Mouse (Mus musculus) heart, embryonic 16.5 days (tissue): ENCODE data around the gene Ctnna3. TPM values are rescaled to one million over a fixed set of nuclear protein-coding genes. Genes with fewer than 3 reads are reported as not detected.

Experiments used
- ATAC-seq: fragments of 200-750 bp; cut with Nextera tagmentation; replicated peaks from 2 replicates; pipeline ENCODE4 v1.8.0; 2017; ENCODE audit warnings: moderate number of reproducible peaks; ENCODE audit not compliant: insufficient read depth, low FRiP score; ENCODE audit errors: extremely low read depth
- H3K27ac ChIP-seq: fragments of 300-500 bp; sonication (generic); 2 replicates; pipeline ENCODE4 v1.5.1; 2014; ENCODE audit warnings: mild to moderate bottlenecking, low read length, control low read depth, moderate library complexity
- H3K27me3 ChIP-seq: fragments of 300-500 bp; sonication (generic); 2 replicates; pipeline ENCODE4 v1.6.1; 2014; ENCODE audit warnings: low read length, mixed read lengths; ENCODE audit not compliant: control insufficient read depth, insufficient read depth
- H3K36me3 ChIP-seq: fragments of 300-500 bp; sonication (generic); 2 replicates; pipeline ENCODE4 v1.6.1; 2014; ENCODE audit not compliant: control insufficient read depth, insufficient read depth
- H3K4me1 ChIP-seq: fragments of 300-500 bp; sonication (generic); 2 replicates; pipeline ENCODE4 v1.6.1; 2014; ENCODE audit warnings: low read length, mixed read lengths; ENCODE audit not compliant: control insufficient read depth, insufficient read depth
- H3K4me2 ChIP-seq: fragments of 300-500 bp; sonication (generic); 2 replicates; pipeline ENCODE4 v1.6.1; 2014; ENCODE audit warnings: low read depth, mild to moderate bottlenecking, control low read depth, low read length
- H3K4me3 ChIP-seq: fragments of 300-500 bp; sonication (generic); 2 replicates; pipeline ENCODE4 v1.5.1; 2014; ENCODE audit warnings: mild to moderate bottlenecking, control low read depth, low read length
- H3K9ac ChIP-seq: fragments of 300-500 bp; sonication (generic); 2 replicates; pipeline ENCODE4 v1.6.1; 2014; ENCODE audit warnings: low read length, control low read depth
- H3K9me3 ChIP-seq: fragments of 300-500 bp; sonication (generic); replicated peaks from 2 replicates; pipeline ENCODE4 v1.6.1; 2016; ENCODE audit warnings: low read length; ENCODE audit not compliant: control insufficient read depth
- WGBS: fragments of 180-500 bp; shearing (Covaris S2); extraction: QIAGEN DNeasy Blood & Tissue Kit; methylation state at CpG from one replicate; pipeline ENCODE4 v1.1.7; 2014; 5-methylcytosine and 5-hydroxymethylcytosine counted together
- polyA plus RNA-seq: library from polyadenylated mRNA; unstranded; fragments of >200 nt; fragmentation: Nextera tagmentation; extraction: Ambion mirVana; gene quantifications from 2 replicates; pipeline ENCODE4 v1.2.1, GENCODE M21; 2015

The Ctnna3 gene
- polyA plus RNA-seq, 1 experiment from 2014 or later, result 27.6 TPM

DNA sequence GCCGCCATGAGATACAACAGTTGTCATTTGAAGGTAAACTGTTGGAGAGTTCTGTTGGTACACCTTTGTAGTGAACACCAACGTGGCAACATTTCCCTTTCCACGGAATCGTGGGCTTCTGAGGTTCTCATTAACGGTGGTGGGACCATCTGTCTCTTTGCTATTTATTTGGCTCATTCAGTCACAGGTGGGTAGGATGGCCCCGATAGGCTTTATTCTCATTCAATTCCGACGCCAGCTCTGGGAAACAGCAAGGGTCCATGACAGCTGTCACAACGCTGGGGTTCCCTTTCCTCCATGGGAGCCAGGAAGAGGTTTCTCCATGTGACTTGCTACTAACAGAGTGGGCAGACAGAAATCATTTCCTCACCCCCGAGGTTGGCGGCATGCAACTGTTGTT, 612.0 kb downstream of the Ctnna3 start:
- Histone ChIP-seq H3K9ac (no peak overlapping the region), H3K36me3 (no peaks in the 10 kb centered on the region), H3K27ac (no peak overlapping the region), H3K9me3 (no peaks in the 10 kb centered on the region), H3K27me3 (no peaks in the 10 kb centered on the region), H3K4me2 (no peak overlapping the region), H3K4me3 (no peak overlapping the region), H3K4me1 (peaks cover 13% of the 10 kb centered on the region)
- 84% methylated on average over 11 of the region's 11 CpGs for WGBS
- ATAC-seq, result no peak

GRCm38 (mm10) chr10:64049151-64049550, 619.3 kb downstream of the Ctnna3 start:
- Histone ChIP-seq H3K4me1 (peaks cover 8% of the 10 kb centered on the region), H3K4me2 (no peak overlapping the region), H3K36me3 (no peaks in the 10 kb centered on the region), H3K9ac (no peak overlapping the region), H3K27me3 (no peaks in the 10 kb centered on the region), H3K4me3 (no peak overlapping the region), H3K27ac (no peak overlapping the region), H3K9me3 (no peaks in the 10 kb centered on the region)
- WGBS, result 35% methylated on average over 6 of the region's 6 CpGs
- ATAC-seq, result peak; percentile 67; the same call in 1 of the 2 replicates

GRCm38 (mm10) chr10:64049946-64050345, 620.0 kb downstream of the Ctnna3 start:
- 86% methylated on average over 6 of the region's 6 CpGs for WGBS
- no peak for ATAC-seq

DNA sequence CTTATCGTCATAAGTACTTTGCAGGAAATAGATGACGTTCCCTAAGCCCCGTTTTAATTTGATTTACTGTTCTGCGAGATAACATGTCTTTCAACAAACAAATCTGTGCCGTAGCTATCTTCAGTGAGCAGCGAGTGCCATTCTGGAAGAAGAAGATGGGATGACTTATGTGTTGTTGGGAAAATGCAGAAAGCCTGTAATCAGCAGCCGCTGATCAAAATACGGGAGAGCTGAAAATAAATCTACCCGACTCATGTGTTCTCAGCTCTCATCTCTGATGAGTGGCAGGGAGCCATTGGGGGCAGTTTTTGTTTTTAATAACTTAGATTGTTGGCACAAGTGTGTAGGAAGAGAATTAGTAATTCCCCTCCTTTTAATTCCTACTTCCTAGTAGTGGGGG, 633.8 kb downstream of the Ctnna3 start:
- Histone ChIP-seq H3K27ac (no peak overlapping the region), H3K4me2 (no peak overlapping the region), H3K27me3 (no peaks in the 10 kb centered on the region), H3K9ac (no peak overlapping the region), H3K4me1 (peaks cover 2% of the 10 kb centered on the region; the same call in 1 of the 2 replicates), H3K4me3 (no peak overlapping the region), H3K36me3 (no peaks in the 10 kb centered on the region), H3K9me3 (no peaks in the 10 kb centered on the region)
- no peak for ATAC-seq
- 57% methylated on average over 9 of the region's 9 CpGs for WGBS

More at GRCm38 (mm10) chr10:64049946-64050345, 620.0 kb downstream of the Ctnna3 start:
- Histone ChIP-seq H3K36me3 (no peaks in the 10 kb centered on the region), H3K9ac (no peak overlapping the region), H3K4me3 (no peak overlapping the region), H3K9me3 (no peaks in the 10 kb centered on the region), H3K27me3 (no peaks in the 10 kb centered on the region), H3K4me2 (no peak overlapping the region), H3K27ac (no peak overlapping the region), H3K4me1 (peaks cover 8% of the 10 kb centered on the region)

DNA sequence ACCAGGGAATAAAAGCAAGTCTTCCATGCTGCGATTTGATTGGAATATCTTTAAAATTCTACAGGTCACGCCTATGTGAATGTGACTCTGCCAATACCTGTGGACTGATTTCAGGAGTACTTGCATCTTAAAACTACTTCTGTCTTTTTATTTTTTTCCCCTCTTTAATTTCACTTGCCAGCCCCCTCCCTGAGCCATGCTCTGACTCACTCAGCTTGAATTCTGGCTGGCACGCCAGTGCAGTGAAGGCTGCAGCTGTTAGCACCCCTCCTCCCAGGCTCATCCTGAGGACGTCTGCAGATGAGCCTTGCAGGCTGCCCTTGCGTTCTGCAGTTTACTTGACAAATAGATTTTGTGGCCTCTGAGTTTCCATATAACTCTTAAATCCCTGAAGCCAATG, 646.0 kb downstream of the Ctnna3 start:
- H3K36me3 ChIP-seq, result no peaks in the 10 kb centered on the region
- H3K4me3 ChIP-seq, result no peak overlapping the region
- no peak overlapping the region for H3K9ac ChIP-seq
- no peak overlapping the region for H3K27ac ChIP-seq
- H3K27me3 ChIP-seq, result no peaks in the 10 kb centered on the region
- peaks cover 18% of the 10 kb centered on the region for H3K4me1 ChIP-seq
- H3K4me2 ChIP-seq, result peak overlapping the region; percentile 42; the same call in 1 of the 2 replicates
- WGBS, result 36% methylated on average over 5 of the region's 5 CpGs
- no peaks in the 10 kb centered on the region for H3K9me3 ChIP-seq
- no peak for ATAC-seq

DNA sequence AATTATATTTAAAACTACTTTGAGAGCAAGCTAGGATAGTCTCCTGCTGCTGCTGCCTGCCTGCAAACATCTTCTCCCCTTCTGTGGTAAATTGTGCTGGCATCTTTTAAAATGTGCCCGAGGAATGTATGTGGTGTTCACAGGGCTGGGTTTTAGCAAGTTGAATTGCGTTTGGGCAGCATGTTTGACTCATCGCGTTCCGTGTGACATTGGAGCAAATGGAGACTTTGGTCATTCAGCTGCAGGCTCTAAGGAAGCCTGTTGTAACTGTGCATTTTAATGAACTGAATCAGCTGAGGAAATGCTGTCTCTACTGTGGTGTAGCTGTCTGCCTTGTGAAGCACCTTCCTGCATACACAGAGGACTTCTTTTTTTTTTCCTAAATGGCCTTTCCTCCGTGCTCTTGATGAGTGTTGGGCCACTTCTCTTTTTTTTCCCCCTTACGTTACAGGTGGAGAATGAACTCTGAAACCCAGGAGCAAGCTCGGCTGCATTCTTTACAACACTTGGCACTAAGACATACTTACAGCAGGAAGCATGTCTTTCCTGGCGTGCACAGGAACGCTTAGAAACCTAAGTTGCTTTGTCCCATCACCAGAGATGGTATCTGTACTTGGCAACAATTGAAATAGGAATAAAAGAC, 646.6 kb downstream of the Ctnna3 start:
- H3K4me3 ChIP-seq, result no peak overlapping the region
- 38% methylated on average over 10 of the region's 10 CpGs for WGBS
- peak overlapping the region; percentile 42; the same call in 1 of the 2 replicates for H3K4me2 ChIP-seq

DNA sequence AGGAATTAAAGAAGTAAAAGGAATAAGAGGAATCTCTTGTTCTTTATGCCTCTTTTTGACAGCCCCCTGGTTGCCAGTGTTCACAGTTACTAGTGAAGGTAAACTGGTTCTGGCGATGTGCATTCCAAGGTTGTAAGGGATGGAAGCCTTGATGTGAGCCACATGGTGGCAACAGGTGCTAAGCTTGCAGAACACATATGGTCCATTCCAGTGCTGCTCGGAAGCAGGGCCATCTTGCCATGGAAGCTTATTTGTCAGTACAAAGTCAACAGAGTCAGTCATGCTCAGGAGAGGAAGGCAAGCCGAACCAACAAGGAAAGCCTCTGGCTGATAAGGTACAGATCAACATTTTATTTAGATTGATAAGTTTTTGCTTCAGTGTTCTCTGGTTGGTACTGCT, 652.4 kb downstream of the Ctnna3 start:
- H3K4me2 ChIP-seq, result no peak overlapping the region
- no peaks in the 10 kb centered on the region for H3K27me3 ChIP-seq
- H3K9ac ChIP-seq, result no peak overlapping the region
- H3K4me1 ChIP-seq, result peaks cover 11% of the 10 kb centered on the region
- no peaks in the 10 kb centered on the region for H3K9me3 ChIP-seq
- 66% methylated on average over 3 of the region's 3 CpGs for WGBS
- no peaks in the 10 kb centered on the region for H3K36me3 ChIP-seq
- ATAC-seq, result no peak
- no peak overlapping the region for H3K4me3 ChIP-seq
- no peak overlapping the region for H3K27ac ChIP-seq

More for the DNA sequence above, 646.6 kb downstream of the Ctnna3 start:
- H3K4me1 ChIP-seq, result peaks cover 18% of the 10 kb centered on the region
- no peak for ATAC-seq
- no peak overlapping the region for H3K27ac ChIP-seq
- H3K9ac ChIP-seq, result no peak overlapping the region
- H3K27me3 ChIP-seq, result no peaks in the 10 kb centered on the region
- no peaks in the 10 kb centered on the region for H3K9me3 ChIP-seq
- H3K36me3 ChIP-seq, result no peaks in the 10 kb centered on the region

DNA sequence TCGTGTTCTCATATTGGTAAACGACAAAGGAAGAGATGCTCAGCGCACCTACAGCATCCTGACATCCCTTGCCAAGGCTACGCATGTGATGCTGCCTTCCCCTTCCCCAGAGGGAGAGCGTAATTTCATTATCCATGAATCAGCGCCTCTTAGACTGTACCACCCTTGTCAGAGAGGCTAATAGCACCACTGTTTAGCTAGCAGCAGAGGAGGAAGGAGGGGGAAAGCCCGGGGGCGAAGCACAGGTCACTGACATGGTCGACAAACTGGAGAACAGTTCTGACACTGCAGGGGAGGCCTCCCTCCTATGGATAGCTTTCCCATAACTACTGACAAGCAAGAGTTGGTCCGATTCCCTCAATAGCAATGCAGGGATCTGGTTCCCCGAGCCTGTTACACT, 653.9 kb downstream of the Ctnna3 start:
- WGBS, result 57% methylated on average over 11 of the region's 11 CpGs
- no peak overlapping the region for H3K4me2 ChIP-seq
- no peaks in the 10 kb centered on the region for H3K9me3 ChIP-seq
- ATAC-seq, result no peak
- H3K4me3 ChIP-seq, result no peak overlapping the region
- H3K27me3 ChIP-seq, result peaks cover 6% of the 10 kb centered on the region
- peaks cover 16% of the 10 kb centered on the region for H3K4me1 ChIP-seq
- no peak overlapping the region for H3K27ac ChIP-seq
- H3K36me3 ChIP-seq, result no peaks in the 10 kb centered on the region
- peak overlapping the region; percentile 34; the same call in 1 of the 2 replicates for H3K9ac ChIP-seq

GRCm38 (mm10) chr10:64084465-64084864, 654.6 kb downstream of the Ctnna3 start:
- H3K9me3 ChIP-seq, result no peaks in the 10 kb centered on the region
- no peak overlapping the region for H3K4me3 ChIP-seq
- peaks cover 16% of the 10 kb centered on the region for H3K4me1 ChIP-seq
- peaks cover 9% of the 10 kb centered on the region for H3K27me3 ChIP-seq
- ATAC-seq, result no peak
- H3K27ac ChIP-seq, result no peak overlapping the region
- WGBS, result 45% methylated on average over 4 of the region's 4 CpGs
- H3K9ac ChIP-seq, result no peak overlapping the region
- no peak overlapping the region for H3K4me2 ChIP-seq
- H3K36me3 ChIP-seq, result no peaks in the 10 kb centered on the region
